Mouse (Mus musculus) spleen, postnatal 10 days (tissue): ENCODE data around the gene Naa10.

Experiments
- DNase-seq, 2 experiments: peaks; one replicate each; pipeline ENCODE4 v3.0.0; 2021 to 2022; ENCODE audit warnings: low spot score in 2 of 2

Gene Naa10

DNA sequence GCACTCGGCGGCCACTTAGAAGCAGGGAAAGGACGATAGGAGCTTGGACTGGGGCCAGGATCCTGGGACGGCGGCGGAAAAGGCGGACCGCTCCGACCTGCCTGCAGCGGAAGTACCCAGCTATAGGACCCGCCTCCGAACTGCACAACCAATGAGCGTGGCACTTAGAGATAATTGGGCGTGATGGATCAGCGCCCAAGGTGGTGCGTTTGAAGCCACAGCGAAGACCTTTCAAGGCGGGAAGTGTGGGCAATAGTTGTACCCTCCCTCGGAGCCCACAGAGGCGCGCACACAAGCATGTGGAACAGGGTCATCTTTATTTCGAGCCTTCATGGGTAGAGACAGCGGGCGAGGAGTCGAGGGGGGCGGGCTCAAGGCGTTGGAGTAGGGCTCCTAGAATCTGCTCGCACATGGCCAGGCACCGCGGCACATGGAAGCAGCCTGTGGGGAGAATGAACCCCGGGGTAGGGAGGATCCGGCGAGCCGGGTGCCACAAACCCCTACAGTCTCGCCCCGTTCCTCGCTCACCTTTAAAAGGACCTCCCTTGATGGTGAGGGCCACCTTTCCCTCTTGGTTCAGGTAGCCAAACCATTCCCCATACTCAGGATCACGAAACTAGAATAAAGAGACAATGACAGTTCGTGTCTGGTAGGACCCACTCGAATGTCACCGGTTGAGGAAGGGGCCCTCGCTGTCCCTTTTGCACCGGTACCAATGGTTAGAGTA is at the start of gene Naa10, which contains the start of gene Arhgap4:
TSS of gene Naa10 (minus strand) at position 122 of the 727 bp plus-strand sequence.
TSS of gene Arhgap4 (minus strand) at position 48 of the 727 bp plus-strand sequence.
- DNase-seq = peak; percentile 77 to 90

DNA sequence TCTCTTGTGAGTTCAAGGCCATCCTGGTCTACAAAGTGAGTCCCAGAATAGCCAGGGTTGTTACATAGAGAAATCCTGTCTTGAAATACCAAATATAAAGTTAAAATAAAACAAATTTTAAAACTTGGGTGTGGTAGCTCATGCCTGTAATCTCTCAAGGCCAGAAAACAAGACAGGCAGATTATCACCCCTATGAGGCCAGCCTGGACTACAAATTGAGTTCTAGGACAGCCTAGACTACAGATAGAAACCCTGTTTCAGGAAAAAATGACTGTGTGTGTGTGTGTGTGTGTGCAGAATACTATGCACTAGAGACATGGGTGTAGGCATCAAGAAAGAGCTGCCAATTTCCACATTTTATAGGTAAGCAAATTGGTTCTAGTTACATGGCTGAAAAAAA is 49.0 kb upstream of the Naa10 start:
- peak in 1 of 2 experiments; percentile 20 for DNase-seq

DNA sequence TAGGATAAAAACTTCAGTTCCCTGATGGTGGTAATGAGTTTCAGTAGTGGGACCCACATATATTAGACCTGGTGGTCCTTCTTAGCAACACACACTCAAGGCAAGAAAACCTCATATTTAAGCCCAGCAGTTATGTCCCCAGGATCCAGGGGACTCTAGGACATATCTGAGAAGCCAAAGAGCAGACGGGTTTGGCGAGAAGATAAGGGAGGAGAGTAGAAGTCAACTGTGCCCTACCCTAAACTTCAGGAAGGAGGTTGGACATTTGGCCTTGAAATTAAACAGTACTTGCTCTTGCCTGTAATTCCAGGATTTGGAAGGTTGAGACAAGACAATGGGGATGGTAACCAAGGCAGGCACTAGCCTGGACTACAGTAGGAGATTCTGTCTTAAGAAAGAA is 48.0 kb upstream of the Naa10 start:
- DNase-seq = peak in 1 of 2 experiments; percentile 31

DNA sequence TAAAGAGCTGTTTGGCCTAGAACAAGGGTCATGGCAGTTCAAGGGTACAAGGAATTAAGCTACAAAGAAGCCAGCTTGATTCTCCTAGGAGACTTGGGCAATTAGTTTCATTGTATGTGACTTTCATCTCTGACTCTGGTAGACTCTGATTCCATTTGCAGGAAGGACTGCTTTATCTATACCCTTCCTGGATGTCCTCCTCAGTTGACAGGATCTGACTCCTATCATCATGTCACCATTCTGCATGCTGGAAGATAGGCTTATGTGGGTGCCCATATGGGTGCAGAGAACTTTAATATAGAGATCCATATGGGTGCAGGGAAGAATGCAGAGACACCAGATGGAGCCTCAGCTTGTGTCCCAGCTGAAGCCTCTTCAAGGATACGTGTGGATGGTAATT is 47.4 kb upstream of the Naa10 start:
- peak in 1 of 2 experiments; percentile 15 for DNase-seq

DNA sequence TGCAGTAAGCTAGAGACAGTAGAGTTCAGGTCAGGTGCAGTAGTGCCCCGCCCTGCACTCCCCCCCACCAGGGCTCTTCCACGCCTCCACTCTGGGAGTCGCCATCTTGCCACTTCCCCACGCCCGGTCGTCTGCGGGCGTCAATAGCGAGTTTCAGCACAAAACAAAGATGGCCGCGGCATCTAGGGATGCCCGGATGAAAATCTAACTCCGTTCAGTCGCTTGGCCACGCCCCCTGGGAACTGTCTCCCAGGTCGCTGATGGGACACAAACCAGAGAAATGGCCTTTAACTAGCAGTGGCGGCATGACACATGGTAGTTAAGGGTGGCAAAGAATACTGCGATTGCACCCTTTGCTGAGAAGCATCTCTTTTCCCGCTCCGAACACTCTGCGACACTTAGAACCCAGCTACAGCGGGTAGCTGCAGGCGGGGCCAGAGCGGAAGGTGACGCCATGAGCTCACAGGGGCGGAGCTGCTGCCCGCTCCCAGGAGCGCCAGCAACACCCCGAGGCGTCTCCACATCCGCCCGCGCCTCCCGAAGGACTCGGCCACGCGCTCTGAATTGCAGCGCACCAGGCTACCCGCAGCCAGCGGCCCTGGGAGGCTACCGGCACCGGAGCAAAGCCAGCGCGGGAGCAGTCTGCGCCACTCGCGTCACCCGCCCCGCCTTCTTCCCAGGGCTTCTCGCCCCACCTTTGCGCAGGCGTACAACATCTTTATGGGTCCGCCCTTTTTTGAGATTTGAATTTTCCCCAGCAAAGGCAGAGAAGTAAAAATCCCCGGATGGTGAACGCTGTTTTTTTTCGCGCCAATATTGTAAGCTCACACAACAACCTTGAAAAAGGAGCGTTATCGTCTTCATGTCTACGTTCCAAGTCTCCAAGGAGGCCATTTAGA is 45.7 kb upstream of the Naa10 start:
- DNase-seq = peak; percentile 81 to 89

DNA sequence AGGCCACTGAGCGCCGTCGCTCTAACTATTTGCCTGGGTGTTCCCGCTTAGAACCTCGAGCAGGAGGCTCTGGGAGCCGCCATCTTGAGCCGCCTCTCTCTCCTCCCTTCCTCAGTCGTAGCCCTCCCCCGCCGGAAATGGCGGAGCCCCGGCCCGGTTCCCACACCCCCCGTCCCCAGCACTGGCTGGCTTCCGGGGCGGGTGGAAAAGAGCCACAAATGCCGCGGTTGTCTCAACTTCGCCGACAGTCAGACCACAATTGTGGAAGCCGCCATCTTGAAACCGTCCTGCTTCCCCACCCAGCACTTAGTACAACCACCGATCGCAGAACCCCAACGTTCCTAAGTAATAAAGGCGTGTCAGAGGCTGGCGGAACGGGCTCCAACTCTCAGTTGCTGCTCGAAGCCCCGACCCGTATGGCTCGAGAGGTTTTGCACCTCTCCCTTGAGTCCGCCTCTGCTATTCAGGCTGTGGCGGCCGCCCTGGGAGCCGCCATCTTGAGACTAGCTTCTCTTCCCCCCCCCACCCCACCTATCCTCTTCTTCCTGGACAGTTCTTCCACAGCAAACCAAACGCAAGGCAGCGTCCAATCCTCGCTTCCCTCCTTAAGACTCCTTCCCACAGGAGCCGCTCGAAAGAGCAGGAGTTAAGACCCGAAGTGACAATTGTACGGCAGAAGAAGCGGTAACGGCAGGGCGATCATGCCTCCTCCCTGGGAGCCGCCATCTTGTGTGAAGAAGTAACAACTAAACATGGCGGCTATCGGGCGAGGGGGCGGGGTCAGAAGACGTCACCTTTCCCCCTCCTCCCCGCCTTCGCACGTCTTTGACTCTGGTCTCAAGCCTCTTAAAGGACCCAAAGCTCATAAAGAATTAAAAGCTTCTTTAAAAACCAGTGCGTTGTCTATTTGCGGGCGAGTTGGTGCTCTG is 44.8 kb upstream of the Naa10 start, which contains the start of gene Hcfc1:
TSS of gene Hcfc1 (minus strand) at position 110 of the 929 bp plus-strand sequence.
- peak; percentile 79 to 91 for DNase-seq

DNA sequence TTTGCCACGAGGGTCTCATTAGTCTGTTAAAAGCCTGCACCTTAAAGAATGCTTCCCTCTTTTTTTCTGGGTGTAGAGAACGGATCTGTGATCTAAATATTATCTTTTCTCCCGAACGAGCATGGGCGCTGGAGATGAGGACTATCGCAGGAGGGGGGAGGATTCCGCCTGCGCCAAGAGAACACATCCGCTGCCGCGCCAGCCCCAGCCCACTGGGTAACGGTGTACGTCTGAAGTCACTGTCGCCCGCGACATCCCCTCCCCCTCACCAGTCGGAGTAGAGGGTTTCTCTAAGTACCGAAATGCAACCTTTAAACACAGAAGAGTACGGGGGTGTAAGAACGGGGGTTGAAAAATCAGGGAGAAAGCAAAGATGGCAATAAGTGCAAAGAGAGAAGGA is 43.6 kb upstream of the Naa10 start:
- DNase-seq = peak in 1 of 2 experiments; percentile 63

DNA sequence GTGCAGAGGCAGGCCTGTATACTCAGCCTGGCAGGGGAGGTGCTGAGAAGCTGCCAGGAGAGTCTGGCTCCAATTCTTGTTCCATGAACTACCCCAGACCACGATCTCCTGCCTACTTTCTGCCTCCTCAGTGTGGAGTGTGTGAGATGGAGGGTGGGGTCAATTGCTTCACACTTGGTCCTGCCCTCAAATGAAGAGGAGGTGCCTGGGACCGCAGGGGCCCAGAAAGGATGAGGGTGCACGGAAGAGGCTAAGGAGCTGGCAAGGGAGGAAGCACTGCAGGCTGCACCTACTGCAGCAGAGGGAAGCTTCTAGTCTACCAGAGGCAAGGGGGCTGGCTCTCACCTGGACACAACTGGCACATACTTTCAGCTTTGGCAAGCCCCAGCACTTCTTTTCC is 42.6 kb upstream of the Naa10 start:
- peak in 1 of 2 experiments; percentile 52 for DNase-seq

DNA sequence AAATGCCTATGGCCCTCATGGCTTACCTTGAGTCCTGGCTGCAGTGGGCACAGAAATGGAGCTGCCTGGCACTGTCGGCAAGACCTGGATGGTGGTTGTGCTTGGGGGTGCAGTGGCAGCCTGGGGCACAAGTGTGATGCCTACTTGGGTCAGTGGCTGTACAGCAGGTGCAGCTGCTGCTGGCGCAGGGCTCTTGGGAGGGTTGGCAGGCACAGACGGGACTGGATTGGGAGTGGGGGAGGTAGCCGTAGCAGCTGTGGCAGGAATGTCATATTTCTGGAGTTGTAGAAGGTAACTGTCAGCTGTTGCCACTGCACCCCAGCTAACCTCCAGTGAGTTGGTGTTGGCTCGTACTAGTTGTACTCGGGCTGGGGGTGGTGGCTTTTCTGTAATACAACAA is 33.2 kb upstream of the Naa10 start:
- no peak for DNase-seq

DNA sequence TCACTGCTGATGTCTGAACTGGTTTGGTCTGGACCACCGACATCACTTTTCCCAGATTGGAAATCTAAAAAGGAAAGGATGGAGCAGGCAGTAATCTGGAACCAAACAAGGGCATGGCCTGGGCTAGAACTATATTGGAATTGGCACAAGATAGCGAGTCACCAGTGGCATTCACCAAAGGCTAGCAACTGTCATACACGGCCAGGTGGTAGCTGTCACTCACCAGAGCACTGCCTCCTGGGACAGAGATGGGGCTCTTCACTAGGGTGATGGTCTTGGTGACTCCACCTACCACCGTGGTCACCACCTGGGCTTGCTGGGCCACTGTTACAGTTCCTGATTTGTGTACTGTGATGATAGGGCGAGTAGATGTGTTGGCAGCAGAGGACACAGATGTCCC is 30.9 kb upstream of the Naa10 start:
- no peak for DNase-seq

DNA sequence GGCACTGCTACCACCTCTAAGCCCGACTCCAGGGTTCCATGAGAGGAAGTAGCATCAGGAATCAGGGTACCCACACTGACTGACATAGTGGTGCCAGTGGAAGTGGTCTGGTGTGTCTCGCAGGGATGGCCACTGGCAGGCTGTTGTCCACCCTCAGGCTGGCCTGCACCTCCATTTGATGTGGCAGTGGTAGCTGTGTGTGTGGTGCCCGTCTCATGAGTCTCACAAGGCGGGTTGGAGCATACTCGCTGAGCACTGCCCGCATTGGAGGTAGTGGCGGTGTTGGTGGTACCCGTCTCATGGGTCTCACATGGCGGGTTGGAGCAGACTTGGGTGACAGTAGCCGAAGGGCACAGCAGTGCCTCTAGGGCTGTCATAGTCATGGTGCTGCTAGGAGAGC is 27.6 kb upstream of the Naa10 start:
- no peak for DNase-seq

DNA sequence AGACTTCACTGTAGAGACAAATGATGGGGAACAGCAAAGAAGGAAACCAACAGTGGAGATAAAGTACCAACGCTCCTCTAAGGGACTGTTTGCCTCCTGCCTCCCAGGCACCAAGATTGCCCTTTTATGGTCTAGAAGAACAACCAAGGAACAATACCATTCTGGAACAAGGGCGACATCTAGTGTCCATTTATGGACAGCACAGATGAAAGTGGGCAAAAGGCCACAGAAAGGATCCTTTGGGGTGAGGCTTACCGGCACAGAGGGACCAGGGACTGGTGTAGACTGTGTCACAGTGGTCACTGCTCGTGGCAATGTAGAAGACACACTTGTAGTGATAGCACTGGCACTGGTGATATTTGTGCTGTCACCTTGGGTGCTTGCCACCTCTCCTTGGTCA is 26.9 kb upstream of the Naa10 start:
- peak in 1 of 2 experiments; percentile 59 for DNase-seq

DNA sequence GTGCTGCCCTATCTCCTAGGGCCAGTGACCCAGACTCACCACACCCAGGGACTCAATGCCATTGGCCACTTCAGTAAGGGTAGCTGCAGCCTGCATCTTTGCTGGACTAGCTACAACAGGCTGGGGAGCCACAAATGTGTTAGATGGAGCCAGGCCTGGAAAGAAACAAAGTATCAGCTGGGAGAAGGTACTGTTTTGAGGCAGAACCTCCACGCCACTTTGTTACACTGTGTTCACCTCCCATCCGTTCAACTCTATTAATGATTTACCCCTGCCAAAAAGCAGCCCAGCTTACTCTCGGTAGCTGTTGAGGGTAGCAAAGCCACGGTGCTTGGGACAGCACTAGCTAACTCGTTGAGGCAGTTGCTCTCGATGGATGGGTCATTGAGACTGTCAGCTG is 25.2 kb upstream of the Naa10 start:
- DNase-seq = no peak

DNA sequence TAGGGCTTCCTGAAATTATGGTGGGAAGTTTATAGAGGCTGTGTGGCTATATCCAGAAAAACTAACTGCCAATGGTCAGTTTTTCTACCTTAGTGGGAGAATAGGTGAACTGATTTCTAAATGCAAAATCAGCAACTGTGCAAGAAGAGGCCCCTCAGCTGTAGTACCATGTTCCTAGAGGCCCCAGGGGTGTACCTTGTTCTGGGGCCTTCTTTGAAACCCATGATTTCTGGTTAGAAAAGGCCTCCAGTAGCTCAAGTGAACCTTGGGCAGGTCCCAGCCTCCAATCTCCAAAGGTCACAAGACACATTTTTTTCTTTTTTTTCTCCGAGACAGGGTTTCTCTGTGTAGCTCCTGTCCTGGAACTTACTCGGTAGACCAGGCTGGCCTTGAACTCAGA is 20.6 kb upstream of the Naa10 start:
- DNase-seq = no peak

DNA sequence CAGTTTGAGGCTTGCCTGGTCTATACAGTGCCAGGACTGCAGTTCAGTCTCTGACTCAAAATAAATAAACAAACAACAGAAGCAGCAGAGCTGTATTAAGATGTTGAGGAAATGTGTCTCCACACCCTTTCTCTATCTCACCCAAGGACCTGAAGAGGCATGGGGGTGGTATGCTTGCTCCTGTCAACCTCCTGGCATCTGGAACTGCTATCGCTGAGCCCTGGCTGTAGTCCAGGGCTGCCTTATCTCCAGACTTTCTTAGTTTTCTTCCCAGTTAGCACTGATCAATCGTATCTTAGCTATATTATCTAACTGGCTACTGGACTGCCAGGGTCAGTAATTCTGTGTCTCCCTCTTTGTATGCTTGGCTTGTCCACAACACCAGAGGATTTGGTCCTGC is 20.1 kb upstream of the Naa10 start:
- no peak for DNase-seq

DNA sequence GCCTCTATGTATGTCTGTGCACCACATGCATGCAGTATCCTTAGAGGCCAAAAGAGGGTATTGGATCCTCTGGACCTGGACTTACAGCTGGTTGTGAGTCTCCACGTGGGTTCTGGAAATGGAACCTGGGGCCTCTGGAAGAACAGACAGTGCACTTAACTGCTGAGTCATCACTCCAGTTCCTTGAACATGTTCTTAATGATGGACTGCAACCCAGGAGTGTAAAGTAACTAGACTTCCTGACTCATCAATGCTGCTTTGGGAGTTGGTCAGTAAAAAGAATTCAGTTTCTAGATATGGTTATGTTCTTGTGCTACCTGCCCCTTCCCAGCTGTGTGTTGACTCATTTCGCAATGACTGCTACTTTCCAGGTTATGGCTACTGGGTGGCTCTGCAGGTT is 10.1 kb upstream of the Naa10 start:
- no peak for DNase-seq

DNA sequence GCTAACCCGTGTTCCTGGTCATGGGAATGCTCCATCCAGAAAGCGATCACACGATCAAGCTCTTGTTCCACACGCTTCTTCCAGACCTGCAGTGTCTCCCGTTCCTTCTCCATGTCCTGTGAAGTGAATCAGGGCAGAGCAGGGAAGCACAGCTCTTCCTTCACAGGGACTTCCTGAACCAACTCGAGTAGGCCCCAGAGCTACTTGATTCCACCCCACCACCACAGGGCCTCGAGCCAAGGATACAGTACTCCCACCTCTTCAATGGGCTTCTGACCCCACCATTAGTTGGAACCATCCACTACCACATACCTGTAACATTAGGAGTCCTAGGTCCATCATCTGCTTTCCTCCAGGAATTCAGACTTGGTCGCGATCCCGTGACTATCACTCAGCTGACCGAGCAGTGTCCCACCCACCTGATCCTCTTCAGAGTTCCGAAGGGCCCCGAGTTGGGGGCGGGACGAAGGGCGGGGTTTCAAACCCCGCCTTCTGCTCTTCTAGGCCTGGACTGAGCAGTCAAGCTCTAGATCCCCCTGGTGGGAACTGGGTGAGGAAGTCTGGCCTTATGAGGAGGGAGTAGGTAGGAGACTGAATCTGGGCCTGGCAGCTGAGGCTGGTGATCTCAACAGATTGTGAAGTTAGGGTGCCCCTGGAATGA is 8.8 kb upstream of the Naa10 start, which contains the start of gene Renbp:
TSS of gene Renbp (minus strand) at position 449 of the 661 bp plus-strand sequence.
- peak in 1 of 2 experiments; percentile 57 for DNase-seq

DNA sequence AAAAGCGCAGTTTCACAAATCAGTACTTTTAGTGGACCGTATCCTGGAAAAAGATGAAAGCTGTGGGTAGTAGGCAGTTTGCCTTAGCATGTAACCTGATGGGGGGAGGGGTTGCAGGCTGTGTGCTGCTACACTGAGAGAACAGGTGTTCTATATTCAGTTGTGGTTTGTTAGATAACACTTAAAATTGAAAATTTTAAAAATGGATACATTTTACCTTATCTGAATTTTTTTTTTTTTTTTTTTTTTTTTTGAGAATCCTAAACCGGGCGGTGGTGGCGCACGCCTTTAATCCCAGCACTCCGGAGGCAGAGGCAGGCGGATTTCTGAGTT is 772 bp upstream of the Naa10 start:
- DNase-seq = no peak

DNA sequence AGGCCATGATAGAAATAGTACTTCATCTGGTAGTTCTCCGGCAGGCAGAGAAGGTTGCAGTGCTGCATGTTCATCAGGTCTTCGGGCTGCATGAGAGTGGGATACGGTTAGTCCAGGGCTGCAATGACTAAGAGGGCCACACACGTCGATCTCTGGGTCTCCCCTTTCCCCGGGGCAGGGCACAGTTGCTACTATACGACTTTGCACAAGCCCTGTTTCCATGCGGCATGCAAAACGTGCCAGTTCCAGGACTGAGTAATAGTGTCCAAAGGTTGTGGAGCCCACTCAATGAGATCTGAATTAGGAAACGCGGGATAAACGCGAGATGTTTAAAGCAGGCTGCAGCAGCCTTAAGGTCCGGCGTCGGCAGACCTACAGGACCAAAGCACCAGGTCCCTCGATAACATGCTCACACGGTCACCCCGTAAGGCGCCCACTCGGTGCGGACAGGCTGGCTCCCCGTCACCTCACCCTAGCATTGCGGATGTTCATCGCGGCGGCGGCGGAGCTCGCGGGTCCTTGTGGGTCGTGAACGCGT is 390 bp downstream of the Naa10 start:
- DNase-seq = peak in 1 of 2 experiments; percentile 23

DNA sequence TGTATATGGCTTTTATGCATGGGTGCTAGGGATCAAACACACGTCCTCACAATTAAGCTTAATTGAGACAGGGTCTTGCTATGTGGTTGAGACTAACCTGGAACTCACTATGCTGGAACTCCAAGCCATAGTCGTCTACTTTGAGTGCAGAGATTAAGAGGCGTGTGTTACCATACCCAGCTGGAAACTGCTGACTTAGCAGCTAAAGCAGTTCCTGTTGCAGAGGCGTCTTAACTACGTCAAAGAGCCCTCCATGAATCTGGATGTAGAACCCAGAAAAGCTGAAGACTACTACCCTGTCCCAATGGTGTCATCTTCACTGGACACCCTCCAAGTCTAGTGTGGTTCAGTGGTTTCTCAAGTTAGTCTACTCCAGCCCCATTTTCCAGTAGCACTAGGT is 3.1 kb downstream of the Naa10 start:
- DNase-seq = no peak

DNA sequence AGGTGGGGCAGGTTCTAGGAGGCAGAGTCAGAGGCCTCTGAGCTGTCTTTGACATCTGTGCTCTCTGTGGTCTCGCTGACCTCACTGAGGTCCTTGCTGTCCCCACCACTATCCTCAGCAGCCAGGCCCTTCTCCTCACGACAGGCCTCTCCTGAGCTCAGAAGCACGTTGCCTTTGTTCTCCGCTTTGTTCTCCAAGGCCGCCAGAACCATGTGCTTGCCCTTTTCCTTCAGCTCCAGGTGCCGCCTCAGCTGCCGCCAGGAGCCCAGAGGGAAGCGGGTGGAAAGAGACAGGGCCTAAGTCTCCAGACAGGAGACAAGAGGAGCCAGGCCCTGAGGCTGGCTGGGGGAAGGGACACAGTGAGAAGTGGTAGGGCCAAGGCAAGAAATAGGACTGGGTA is 4.8 kb downstream of the Naa10 start:
- DNase-seq = no peak
